Mouse (Mus musculus) MEL (cell line): ENCODE results near the gene Fbln2. TPM values are rescaled to one million over a fixed set of nuclear protein-coding genes. Genes with fewer than 3 reads are reported as not detected.

Experiments
- DNase-seq: peaks from one replicate; pipeline ENCODE4 v3.0.0; 2011; ENCODE audit warnings: low read depth, low spot score
- H3K27ac ChIP-seq: 2 replicates; pipeline ENCODE4 v1.5.1; 2012; ENCODE audit warnings: low read depth, mild to moderate bottlenecking, control low read depth, low read length, moderate library complexity; ENCODE audit not compliant: control insufficient read depth
- H3K27me3 ChIP-seq, 2 experiments: fragments of 150-350 bp in 1 of 2; sonication (generic) in 1 of 2; 2 replicates each; pipeline ENCODE4 v1.6.1; 2012; ENCODE audit warnings: low read length in 2 of 2, mild to moderate bottlenecking in 2 of 2, improper control_type of control experiment in 1 of 2, moderate library complexity in 1 of 2; ENCODE audit not compliant: insufficient read depth in 2 of 2, control insufficient read depth in 1 of 2
- H3K36me3 ChIP-seq, 2 experiments: 2 replicates each; pipeline ENCODE4 v1.6.1; 2012 to 2014; ENCODE audit warnings: low read length in 2 of 2, improper control_type of control experiment in 1 of 2, inconsistent platforms in 1 of 2, mild to moderate bottlenecking in 1 of 2; ENCODE audit not compliant: insufficient read depth in 2 of 2, control insufficient read depth in 1 of 2
- H3K4me1 ChIP-seq, 2 experiments: fragments of 150-350 bp in 1 of 2; sonication (generic) in 1 of 2; 2 replicates each; pipeline ENCODE4 v1.6.1; 2012; ENCODE audit warnings: low read length in 2 of 2, improper control_type of control experiment in 1 of 2, mild to moderate bottlenecking in 1 of 2; ENCODE audit not compliant: insufficient read depth in 2 of 2, control insufficient read depth in 1 of 2
- H3K4me3 ChIP-seq, 2 experiments: fragments of 150-350 bp in 1 of 2; sonication (generic) in 1 of 2; 2 replicates each; pipeline ENCODE4 v1.5.1; 2012; ENCODE audit warnings: low read depth in 2 of 2, low read length in 2 of 2, mild to moderate bottlenecking in 2 of 2, moderate library complexity in 2 of 2, control low read depth in 1 of 2, improper control_type of control experiment in 1 of 2; ENCODE audit not compliant: control insufficient read depth in 1 of 2, insufficient read depth in 1 of 2
- H3K79me2 ChIP-seq: 2 replicates; pipeline ENCODE4 v1.6.1; 2012; ENCODE audit warnings: mild to moderate bottlenecking, low read length, moderate library complexity; ENCODE audit not compliant: control insufficient read depth, poor library complexity, insufficient read depth
- H3K9ac ChIP-seq: 2 replicates; pipeline ENCODE4 v1.6.1; 2012; ENCODE audit warnings: low read depth, mild to moderate bottlenecking, control low read depth, low read length, moderate library complexity; ENCODE audit not compliant: control insufficient read depth, poor library complexity, severe bottlenecking
- H3K9me3 ChIP-seq: fragments of 150-350 bp; sonication (generic); replicated peaks from 2 replicates; pipeline ENCODE4 v1.6.1; 2012; ENCODE audit warnings: mild to moderate bottlenecking, low read length, improper control_type of control experiment, moderate library complexity; ENCODE audit not compliant: insufficient read depth
- CHD2 ChIP-seq: IDR thresholded peaks from 2 replicates; pipeline ENCODE4 v1.6.1; 2011; ENCODE audit warnings: low read length, improper control_type of control experiment
- GABPA ChIP-seq: IDR thresholded peaks from 2 replicates; pipeline ENCODE4 v1.6.1; 2012; ENCODE audit warnings: low read depth, mild to moderate bottlenecking, inconsistent platforms, low read length, improper control_type of control experiment, moderate library complexity
- HCFC1 ChIP-seq: IDR thresholded peaks from 2 replicates; pipeline ENCODE4 v1.6.1; 2012; ENCODE audit warnings: low read depth, mild to moderate bottlenecking, inconsistent platforms, low read length, improper control_type of control experiment, moderate library complexity
- JUND ChIP-seq: IDR thresholded peaks from 2 replicates; pipeline ENCODE4 v1.6.1; 2011; ENCODE audit warnings: low read depth, mild to moderate bottlenecking, improper control_type of control experiment, low read length
- KAT2A ChIP-seq: conservative IDR thresholded peaks from 2 replicates; pipeline ENCODE4 v1.6.1; 2012; ENCODE audit warnings: low read depth, low read length, improper control_type of control experiment, inconsistent platforms
- MAFK ChIP-seq: IDR thresholded peaks from 2 replicates; pipeline ENCODE4 v1.6.1; 2011; ENCODE audit warnings: low read depth, mild to moderate bottlenecking, low read length, improper control_type of control experiment, borderline replicate concordance
- MAX ChIP-seq: IDR thresholded peaks from 2 replicates; pipeline ENCODE4 v1.6.1; 2011; ENCODE audit warnings: low read length, improper control_type of control experiment
- MAZ ChIP-seq: IDR thresholded peaks from 2 replicates; pipeline ENCODE4 v1.6.1; 2012; ENCODE audit warnings: low read depth, mild to moderate bottlenecking, inconsistent platforms, low read length, improper control_type of control experiment
- MYB ChIP-seq: IDR thresholded peaks from 2 replicates; pipeline ENCODE4 v1.6.1; 2011; ENCODE audit warnings: mild to moderate bottlenecking, low read depth, low read length, improper control_type of control experiment
- POLR2A ChIP-seq, 2 experiments: IDR thresholded peaks; 2 replicates each; pipeline ENCODE4 v1.6.1; 2011 to 2012; ENCODE audit warnings: low read length in 2 of 2, mild to moderate bottlenecking in 2 of 2, control low read depth in 1 of 2, improper control_type of control experiment in 1 of 2, low read depth in 1 of 2, moderate library complexity in 1 of 2; ENCODE audit not compliant: control insufficient read depth in 1 of 2, insufficient read depth in 1 of 2, poor library complexity in 1 of 2
- RAD21 ChIP-seq: IDR thresholded peaks from 2 replicates; pipeline ENCODE4 v1.6.1; 2011; ENCODE audit warnings: mild to moderate bottlenecking, low read depth, low read length, improper control_type of control experiment
- RCOR1 ChIP-seq: IDR thresholded peaks from 2 replicates; pipeline ENCODE4 v1.6.1; 2012; ENCODE audit warnings: low read depth, mild to moderate bottlenecking, inconsistent platforms, low read length, improper control_type of control experiment
- SMC3 ChIP-seq: IDR thresholded peaks from 2 replicates; pipeline ENCODE4 v1.6.1; 2011; ENCODE audit warnings: low read depth, low read length, improper control_type of control experiment
- TAL1 ChIP-seq: IDR thresholded peaks from 2 replicates; pipeline ENCODE4 v1.6.1; 2012; ENCODE audit warnings: mild to moderate bottlenecking, inconsistent platforms, low read length, moderate library complexity, mixed read lengths
- TBP ChIP-seq: IDR thresholded peaks from 2 replicates; pipeline ENCODE4 v1.8.0; 2011; ENCODE audit warnings: low read depth, low read length, improper control_type of control experiment
- USF1 ChIP-seq: IDR thresholded peaks from 2 replicates; pipeline ENCODE4 v1.6.1; 2014; ENCODE audit warnings: low read depth, mild to moderate bottlenecking, inconsistent platforms, low read length, improper control_type of control experiment, moderate library complexity
- USF2 ChIP-seq, 2 experiments: IDR thresholded peaks; 2 replicates each; pipeline ENCODE4 v1.6.1; 2011 to 2012; ENCODE audit warnings: improper control_type of control experiment in 2 of 2, low read length in 2 of 2, borderline replicate concordance in 1 of 2, inconsistent platforms in 1 of 2, low read depth in 1 of 2, mild to moderate bottlenecking in 1 of 2; ENCODE audit not compliant: insufficient read depth in 1 of 2
- ZKSCAN1 ChIP-seq: IDR thresholded peaks from 2 replicates; pipeline ENCODE4 v1.6.1; 2012; ENCODE audit warnings: low read depth, mild to moderate bottlenecking, inconsistent platforms, low read length, improper control_type of control experiment, moderate library complexity
- ZMIZ1 ChIP-seq: IDR thresholded peaks from 2 replicates; pipeline ENCODE4 v1.6.1; 2012; ENCODE audit warnings: low read depth, mild to moderate bottlenecking, inconsistent platforms, low read length, improper control_type of control experiment, moderate library complexity
- ZNF384 ChIP-seq: IDR thresholded peaks from 2 replicates; pipeline ENCODE4 v1.6.1; 2012; ENCODE audit warnings: low read depth, mild to moderate bottlenecking, inconsistent platforms, low read length, improper control_type of control experiment
- polyA plus RNA-seq, 2 experiments: library from polyadenylated mRNA; stranded (reverse) in 1 of 2; unstranded in 1 of 2; fragments of >175 nt in 1 of 2; fragments of >200 nt in 1 of 2; gene quantifications; 2 replicates each; pipeline versions ENCODE4 v1.2.1 to v1.2.4; 2012; ENCODE audit warnings: low replicate concordance in 2 of 2, low read depth in 1 of 2; ENCODE audit not compliant: insufficient read length in 2 of 2, insufficient read depth in 1 of 2, missing spikeins in 1 of 2
- total RNA-seq: library from RNA; depleted of rRNA; stranded (reverse); fragments of 300-350 nt; gene quantifications from 2 replicates; pipeline ENCODE4 v1.2.3, GENCODE M21; 2012

Fbln2 gene
- total and polyA plus RNA-seq, 3 experiments = 1.9 to 2.3 TPM; not detected in 1

DNA sequence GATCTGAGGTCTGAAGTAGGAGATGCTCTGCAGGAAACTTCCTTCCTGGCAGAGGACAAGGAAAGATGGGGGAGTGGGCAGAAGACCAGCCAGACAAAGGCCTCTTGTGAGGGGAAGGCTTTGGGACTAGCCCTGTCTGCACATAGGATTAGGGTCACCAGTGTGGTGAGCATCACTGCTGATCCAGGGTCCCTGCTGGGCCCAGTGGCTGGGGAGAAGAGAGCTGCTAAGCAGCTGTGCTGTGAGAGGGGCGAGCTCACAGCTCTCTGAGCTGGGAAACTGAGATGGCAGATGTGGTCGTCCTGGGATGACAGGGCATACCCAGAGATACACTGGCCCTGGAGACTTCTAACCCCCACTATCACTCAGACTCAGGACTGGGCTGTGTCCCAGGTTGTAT lies 20.8 kb upstream of the Fbln2 start:
- Histone ChIP-seq H3K4me1 (no peaks in the 10 kb centered on the region), H3K9ac (no peak overlapping the region), H3K4me3 (no peak overlapping the region), H3K36me3 (no peaks in the 10 kb centered on the region), H3K27ac (no peak overlapping the region), H3K27me3 (peaks cover 4 to 5% of the 10 kb centered on the region in 2 experiments), H3K79me2 (no peaks in the 10 kb centered on the region), H3K9me3 (no peaks in the 10 kb centered on the region)
- no peak for DNase-seq
- TF ChIP-seq USF2 (IDR thresholded peaks at IDR 0.05; ENCODE audit: borderline replicate concordance in 1 of 2, insufficient read depth in 1 of 2, low read depth in 1 of 2, low read length in 2 of 2) = no peak
- TF ChIP-seq ZNF384 = no peak
- TF ChIP-seq MAZ = no peak
- TF ChIP-seq GABPA = no peak
- no peak for TF ChIP-seq RAD21
- TF ChIP-seq POLR2A (IDR thresholded peaks at IDR 0.05; ENCODE audit: control insufficient read depth in 1 of 2, insufficient read depth in 1 of 2, low read depth in 1 of 2, low read length in 2 of 2, poor library complexity in 1 of 2) = no peak
- no peak for TF ChIP-seq ZMIZ1
- no peak for TF ChIP-seq RCOR1
- TF ChIP-seq HCFC1 = no peak
- no peak for TF ChIP-seq JUND
- no peak for TF ChIP-seq MAFK
- no peak for TF ChIP-seq MAX
- TF ChIP-seq MYB = no peak

DNA sequence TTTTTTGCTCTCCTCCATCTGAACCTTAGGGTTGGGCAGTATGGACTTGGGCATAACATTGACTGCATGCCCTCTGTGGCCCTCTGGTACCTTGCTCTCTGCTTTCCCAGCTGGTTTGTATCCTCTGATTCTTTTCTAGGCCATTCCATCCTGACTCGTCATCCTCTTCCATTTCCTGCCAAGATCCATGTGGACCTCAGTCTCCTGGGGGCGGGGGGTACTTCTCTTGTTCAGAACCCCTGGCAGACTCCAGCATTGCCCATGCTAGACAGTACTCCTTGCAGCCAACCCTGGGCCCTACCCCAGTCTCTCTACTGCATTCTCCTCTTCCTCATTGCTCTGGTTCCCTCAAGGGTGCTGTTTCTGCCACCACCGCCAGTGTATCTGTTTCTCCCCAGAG lies 19.8 kb upstream of the Fbln2 start:
- Histone ChIP-seq H3K27me3 (peaks cover 4 to 5% of the 10 kb centered on the region in 2 experiments), H3K36me3 (no peaks in the 10 kb centered on the region), H3K9ac (no peak overlapping the region), H3K79me2 (no peaks in the 10 kb centered on the region), H3K4me3 (no peak overlapping the region), H3K9me3 (no peaks in the 10 kb centered on the region), H3K27ac (no peak overlapping the region), H3K4me1 (no peaks in the 10 kb centered on the region)
- no peak for TF ChIP-seq MYB
- TF ChIP-seq TBP = no peak
- TF ChIP-seq MAX = no peak
- no peak for TF ChIP-seq GABPA
- TF ChIP-seq SMC3 = no peak
- no peak for TF ChIP-seq CHD2
- TF ChIP-seq HCFC1 = no peak
- TF ChIP-seq KAT2A = no peak
- no peak for TF ChIP-seq ZKSCAN1
- TF ChIP-seq MAZ = no peak
- no peak for TF ChIP-seq TAL1
- TF ChIP-seq USF1 = no peak
- DNase-seq = no peak
